Mouse (Mus musculus) cerebellum, postnatal 10 days (tissue): ENCODE measurements around the gene Sh3bgrl.
A peak's percentile ranks its signal among the peaks of the same experiment; 100 is the strongest.

Experiments used
- DNase-seq, 2 experiments: peaks; one replicate each; pipeline ENCODE4 v3.0.0; 2021; ENCODE audit warnings: mixed read lengths in 2 of 2

The Sh3bgrl gene

GRCm38 (mm10) chrX:109132463-109132862, 37.3 kb downstream of the Sh3bgrl start:
- DNase-seq = no peak

DNA sequence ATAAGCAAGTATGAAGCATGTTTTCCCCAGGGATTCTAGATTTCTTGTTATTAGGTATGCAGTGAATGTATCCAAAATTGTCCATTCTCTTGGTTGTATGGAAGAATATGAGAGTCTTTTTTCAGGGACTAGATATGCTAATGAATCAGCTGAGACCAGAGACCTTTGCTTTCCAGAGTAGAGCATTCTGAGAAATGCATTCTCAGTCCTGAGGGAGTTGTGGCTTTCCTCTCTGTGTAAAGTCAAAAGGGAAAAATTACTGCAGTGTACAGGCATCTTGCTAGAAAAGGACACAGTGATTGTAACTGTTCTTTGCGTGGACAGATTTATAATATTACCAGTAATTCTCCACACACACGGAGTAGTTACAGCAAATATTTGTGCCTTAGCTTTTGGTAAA, 38.3 kb downstream of the Sh3bgrl start:
- DNase-seq = no peak

DNA sequence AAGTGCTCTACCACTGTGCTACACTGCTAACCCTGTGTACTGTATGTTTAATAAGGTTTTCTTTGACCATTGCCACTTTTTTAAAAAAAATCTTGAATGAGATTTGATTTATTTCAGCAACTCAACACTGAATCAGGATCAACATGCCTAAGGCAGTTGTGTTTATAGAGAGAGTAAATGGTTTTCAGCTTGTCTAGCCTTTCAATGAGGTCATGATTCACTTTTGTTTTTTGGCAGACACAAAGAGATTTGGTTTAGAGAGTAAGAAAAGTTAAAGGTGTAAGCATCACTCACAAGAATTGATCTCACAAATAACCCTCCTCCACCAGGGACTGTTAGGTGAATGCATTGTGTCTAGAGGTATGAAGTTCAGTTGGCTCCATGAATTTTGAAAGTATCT, 41.1 kb downstream of the Sh3bgrl start:
- no peak for DNase-seq

DNA sequence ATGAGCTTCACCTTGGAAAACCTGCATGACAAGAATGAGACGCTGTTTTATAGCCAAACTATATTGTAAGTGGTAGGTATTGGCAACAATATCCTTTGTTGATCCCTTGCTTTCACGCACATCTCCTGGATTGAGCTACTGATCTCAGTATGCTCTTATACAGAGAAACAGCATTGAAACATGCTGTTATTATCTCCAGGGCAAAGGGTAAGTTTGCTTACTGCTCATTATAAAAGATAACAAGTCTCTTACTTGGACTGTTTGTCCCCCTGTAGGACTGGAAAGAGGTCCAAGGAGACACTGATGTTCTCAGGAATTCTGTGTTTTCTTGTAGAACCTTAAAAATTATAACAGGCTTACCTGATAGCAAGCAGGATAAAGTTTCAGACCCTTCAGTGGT, 41.7 kb downstream of the Sh3bgrl start:
- no peak for DNase-seq

DNA sequence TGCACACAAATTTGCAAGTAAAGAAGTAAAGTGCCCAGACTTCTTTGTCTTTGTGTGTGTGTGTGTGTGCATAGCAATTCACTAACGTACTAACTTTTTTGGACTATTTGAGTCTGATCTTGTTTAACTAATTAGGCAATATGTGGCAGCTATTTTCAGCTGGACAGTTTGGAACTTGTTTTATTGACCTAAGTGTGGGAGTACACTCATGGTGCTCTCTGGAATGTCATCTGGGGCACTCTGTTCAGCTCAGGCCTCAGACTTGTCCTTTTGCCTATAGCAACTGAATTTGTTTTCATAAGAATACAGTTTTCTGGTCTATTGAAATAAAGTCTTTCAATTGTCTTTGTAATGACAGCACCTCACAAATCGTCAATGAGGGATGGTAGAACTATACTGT, 42.1 kb downstream of the Sh3bgrl start:
- no peak for DNase-seq

DNA sequence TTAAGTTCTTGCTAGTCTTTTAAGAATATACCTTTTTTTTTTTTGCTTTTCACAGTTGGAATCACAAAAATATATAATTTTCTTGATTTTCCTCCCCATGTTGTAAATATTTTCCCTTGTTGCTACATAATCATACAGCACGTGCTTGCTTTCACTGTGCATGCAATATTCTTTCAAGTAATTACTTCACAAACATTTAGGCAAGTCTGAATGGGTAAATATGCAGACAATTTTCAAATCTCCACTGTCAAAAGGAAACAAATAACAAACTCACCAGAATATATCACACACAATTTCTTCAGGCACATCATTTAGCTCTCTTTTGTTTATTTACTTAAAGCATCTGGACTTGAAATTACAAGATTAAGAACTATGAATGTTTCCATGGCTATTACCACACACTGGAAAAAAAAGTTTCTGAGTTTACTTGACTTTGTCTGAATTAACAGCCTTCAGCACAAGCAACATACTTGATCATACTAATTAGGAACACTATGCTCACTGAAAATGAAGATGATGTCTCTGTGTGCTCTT, 46.2 kb downstream of the Sh3bgrl start:
- DNase-seq = no peak

DNA sequence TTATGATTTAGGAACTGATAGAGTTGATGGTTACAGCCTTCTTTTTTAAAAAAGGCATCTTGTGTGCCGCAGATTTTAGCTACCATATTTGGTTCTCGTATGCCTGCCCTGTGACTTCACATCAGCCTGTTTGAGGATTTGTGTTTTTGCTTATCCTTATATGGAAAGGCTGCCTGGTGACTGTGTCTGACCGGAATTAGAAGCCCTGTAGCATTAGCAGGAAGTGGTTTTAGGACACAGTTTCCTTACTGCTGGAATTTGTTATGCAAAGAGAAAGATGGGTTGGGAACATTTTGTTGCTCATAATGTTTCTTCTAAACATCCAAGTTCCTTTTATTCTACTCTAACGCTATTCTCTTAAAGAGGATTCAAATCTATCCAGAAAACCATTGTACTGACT, 47.1 kb downstream of the Sh3bgrl start:
- DNase-seq = no peak

GRCm38 (mm10) chrX:109145779-109146178, 50.6 kb downstream of the Sh3bgrl start:
- DNase-seq = no peak

- no peak for DNase-seq
Observed at GRCm38 (mm10) chrX:109147108-109147507, 51.9 kb downstream of the Sh3bgrl start.

GRCm38 (mm10) chrX:109151228-109151627, 56.1 kb downstream of the Sh3bgrl start:
- no peak for DNase-seq

- no peak for DNase-seq
Observed at GRCm38 (mm10) chrX:109160326-109160725, 65.2 kb downstream of the Sh3bgrl start.

- no peak for DNase-seq
Observed at GRCm38 (mm10) chrX:109160901-109161300, 65.7 kb downstream of the Sh3bgrl start.

- DNase-seq = peak; percentile 5 to 14
Observed at GRCm38 (mm10) chrX:109175038-109175437, 79.9 kb downstream of the Sh3bgrl start.

DNA sequence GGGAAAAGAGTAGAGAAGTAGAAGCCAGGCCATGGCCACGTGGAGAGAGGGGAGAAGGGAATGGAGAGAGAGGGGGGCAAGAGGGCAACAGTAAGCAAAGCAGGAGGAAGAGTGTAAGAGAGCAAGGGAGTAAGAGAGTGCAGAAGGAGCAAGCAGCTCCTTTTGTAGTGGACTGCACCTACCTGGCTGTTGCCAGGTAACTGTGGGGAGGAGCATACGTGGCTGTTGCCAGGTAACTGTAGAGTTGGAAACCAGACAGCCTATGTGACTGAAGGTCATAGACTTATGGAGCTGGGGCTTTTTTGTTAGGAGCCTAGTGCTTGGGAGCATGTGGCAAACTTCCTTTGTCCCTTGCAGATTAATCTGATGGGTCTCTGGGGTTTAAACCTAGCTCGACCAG, 80.3 kb downstream of the Sh3bgrl start:
- DNase-seq = no peak

DNA sequence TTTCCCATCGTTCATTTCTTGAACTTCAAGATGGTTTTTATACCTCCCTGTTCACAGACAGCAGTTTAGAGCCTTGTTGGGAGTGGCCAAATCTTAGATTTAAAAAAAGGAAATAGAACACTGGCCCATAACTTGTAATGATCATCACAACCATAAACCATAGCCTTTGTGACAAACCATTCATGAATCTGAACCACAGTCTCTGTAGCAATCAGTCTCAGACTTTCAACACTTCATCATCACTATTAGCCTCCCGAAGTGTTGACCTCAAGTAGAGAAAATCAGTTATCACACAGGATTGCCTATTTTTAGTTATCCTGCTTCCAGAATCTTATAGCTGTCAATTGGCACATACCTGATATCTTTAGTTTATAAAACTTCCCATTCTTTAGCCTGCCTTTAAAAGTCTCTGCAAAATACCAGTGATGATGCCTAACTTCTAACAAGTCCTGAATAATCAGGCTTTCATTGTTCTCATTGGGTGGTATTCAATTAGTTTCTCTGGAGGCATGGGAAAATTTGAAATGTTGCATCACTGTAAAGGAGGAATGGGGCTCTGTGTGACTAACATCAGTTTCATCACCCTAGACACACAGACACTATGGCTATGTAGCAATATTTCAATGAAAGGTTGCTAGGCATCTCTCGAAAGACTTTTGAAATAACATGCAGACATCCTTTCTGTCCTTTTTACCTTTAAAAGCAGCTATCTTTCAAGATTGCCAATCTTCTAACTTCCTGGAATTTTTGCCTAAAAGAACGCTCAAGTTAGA, 89.7 kb downstream of the Sh3bgrl start:
- no peak for DNase-seq

GRCm38 (mm10) chrX:109189607-109190006, 94.4 kb downstream of the Sh3bgrl start:
- no peak for DNase-seq

GRCm38 (mm10) chrX:109190969-109191368, 95.8 kb downstream of the Sh3bgrl start:
- no peak for DNase-seq

DNA sequence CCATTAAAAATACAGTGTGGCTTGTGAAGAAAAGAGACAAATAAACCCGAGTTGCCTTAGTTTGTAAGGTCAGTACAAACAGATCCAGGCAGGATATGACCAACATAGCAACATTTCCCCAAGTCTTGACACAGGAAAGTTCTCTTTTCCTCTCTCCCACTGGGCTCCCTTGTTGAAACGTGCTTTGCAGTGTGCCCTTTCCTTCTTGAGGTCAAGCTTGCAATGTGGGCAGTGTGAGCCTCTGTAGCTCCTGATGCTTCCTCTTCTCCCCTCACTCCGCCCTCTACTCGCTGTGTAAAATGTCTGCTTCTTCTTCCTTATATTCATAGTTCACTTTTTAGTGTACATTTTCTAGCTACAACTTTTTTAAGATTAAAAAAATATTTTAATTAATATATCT, 96.3 kb downstream of the Sh3bgrl start:
- DNase-seq = no peak

GRCm38 (mm10) chrX:109196468-109196867, 101.3 kb downstream of the Sh3bgrl start, which contains the start of gene Gm6377:
Gene Gm6377, plus strand, starts transcription at chrX:109196756.
- no peak for DNase-seq

DNA sequence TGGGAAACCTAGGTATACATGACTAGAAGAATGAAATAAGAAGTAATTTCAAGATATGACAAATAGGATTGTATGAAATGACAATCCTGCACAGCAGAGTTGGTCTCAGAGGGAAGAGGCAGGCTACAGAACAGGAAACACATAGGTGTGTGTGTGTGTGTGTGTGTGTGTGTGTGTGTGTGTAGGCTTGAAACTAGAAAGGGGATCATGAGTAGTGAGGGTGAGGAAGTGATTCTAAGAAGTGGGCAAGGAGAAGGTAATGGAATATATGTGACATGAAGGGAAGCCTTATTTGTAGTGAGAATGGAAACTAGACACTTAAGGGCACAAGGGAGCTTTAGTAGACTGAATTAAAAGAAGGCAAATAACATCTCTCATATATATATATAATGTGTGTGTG, 112.7 kb downstream of the Sh3bgrl start:
- DNase-seq = no peak

- DNase-seq = no peak
Observed at GRCm38 (mm10) chrX:109228720-109229119, 133.6 kb downstream of the Sh3bgrl start.

- no peak for DNase-seq
Observed at GRCm38 (mm10) chrX:109235383-109236036, 140.3 kb downstream of the Sh3bgrl start.

DNA sequence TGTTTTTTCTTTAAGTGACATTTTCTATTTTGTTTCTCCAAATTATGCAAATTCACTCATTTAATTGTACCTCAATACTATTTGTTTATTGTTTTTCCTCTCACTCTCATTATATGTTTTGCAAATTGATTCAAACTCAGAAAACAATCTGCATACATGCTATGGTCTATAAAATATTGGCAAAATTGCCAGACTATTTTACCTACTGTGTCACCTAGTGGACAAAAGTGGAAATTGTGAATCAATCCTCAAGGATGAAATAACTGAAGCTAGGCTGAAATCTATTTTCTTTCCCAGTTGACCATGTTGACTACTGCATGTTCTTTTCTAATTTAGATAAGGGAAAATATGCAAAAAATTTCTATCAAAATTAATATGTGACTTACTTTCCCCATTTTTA, 143.0 kb downstream of the Sh3bgrl start:
- DNase-seq = peak in 1 of 2 experiments; percentile 15
